Mouse (Mus musculus): ENCODE results near the gene Dhrs11. TPM values are rescaled to one million over a fixed set of nuclear protein-coding genes. Genes with fewer than 3 reads are reported as not detected.
A peak's percentile ranks its signal among the peaks of the same experiment; 100 is the strongest.

Dhrs11 gene
- polyA plus RNA-seq, 1 experiment = 26.4 TPM

GRCm38 (mm10) chr11:84869537-84870232 lies 40.9 kb upstream of the Dhrs11 start:
- DNase-seq = peak; percentile 95
- under 1% methylated on average over 57 of the region's 61 CpGs for WGBS

GRCm38 (mm10) chr11:84868786-84869259 lies 40.0 kb upstream of the Dhrs11 start:
- Histone ChIP-seq H3K36me3 (ENCODE audit: control insufficient read depth, insufficient read depth, low read length) (no peaks in the 10 kb centered on the region), H3K27me3 (ENCODE audit: control insufficient read depth, insufficient read depth, low read length) (no peaks in the 10 kb centered on the region), H3K27ac (ENCODE audit: control insufficient read depth, insufficient read depth, low read length) (no peak overlapping the region; the same call in 1 of the 2 replicates), H3K4me1 (replicated peaks; ENCODE audit: control insufficient read depth, insufficient read depth, low read length) (peaks cover 2% of the 10 kb centered on the region), H3K4me3 (ENCODE audit: control insufficient read depth, insufficient read depth, low read length) (no peak overlapping the region)
- peak; percentile 11 for DNase-seq
- TF ChIP-seq POLR2A (IDR thresholded peaks at IDR 0.05; ENCODE audit: control insufficient read depth, extremely low read depth, insufficient read depth, low read length, poor library complexity) (no peak), CTCF (IDR thresholded peaks at IDR 0.05; ENCODE audit: borderline replicate concordance, control insufficient read depth, extremely low read depth, insufficient read depth, low read length, poor library complexity) (no peak)
- WGBS = 1% methylated on average over 7 of the region's 7 CpGs

More at GRCm38 (mm10) chr11:84869537-84870232, 40.9 kb upstream of the Dhrs11 start:
- Histone ChIP-seq H3K27ac (ENCODE audit: control insufficient read depth, insufficient read depth, low read length) (peak overlapping the region; percentile 85), H3K4me3 (ENCODE audit: control insufficient read depth, insufficient read depth, low read length) (peak overlapping the region; percentile 88), H3K27me3 (ENCODE audit: control insufficient read depth, insufficient read depth, low read length) (no peaks in the 10 kb centered on the region), H3K36me3 (ENCODE audit: control insufficient read depth, insufficient read depth, low read length) (no peaks in the 10 kb centered on the region), H3K4me1 (replicated peaks; ENCODE audit: control insufficient read depth, insufficient read depth, low read length) (peaks cover 2% of the 10 kb centered on the region)
- TF ChIP-seq CTCF (IDR thresholded peaks at IDR 0.05; ENCODE audit: borderline replicate concordance, control insufficient read depth, extremely low read depth, insufficient read depth, low read length, poor library complexity) (0 out of 2 replicates have a peak, but pooled peaks have one; percentile 21), POLR2A (IDR thresholded peaks at IDR 0.05; ENCODE audit: control insufficient read depth, extremely low read depth, insufficient read depth, low read length, poor library complexity) (0 out of 2 replicates have a peak, but pooled peaks have one; percentile 76)

- no peak overlapping the region for H3K4me3 ChIP-seq (ENCODE audit: control insufficient read depth, insufficient read depth, low read length)
- H3K36me3 ChIP-seq (ENCODE audit: control insufficient read depth, insufficient read depth, low read length) = no peaks in the 10 kb centered on the region
- WGBS = 68% methylated on average over 2 of the region's 2 CpGs
- peaks cover 2% of the 10 kb centered on the region for H3K4me1 ChIP-seq (replicated peaks; ENCODE audit: control insufficient read depth, insufficient read depth, low read length)
- H3K27me3 ChIP-seq (ENCODE audit: control insufficient read depth, insufficient read depth, low read length) = no peaks in the 10 kb centered on the region
- H3K27ac ChIP-seq (ENCODE audit: control insufficient read depth, insufficient read depth, low read length) = no peak overlapping the region
- no peak for DNase-seq
- no peak for TF ChIP-seq CTCF (IDR thresholded peaks at IDR 0.05; ENCODE audit: borderline replicate concordance, control insufficient read depth, extremely low read depth, insufficient read depth, low read length, poor library complexity)
- no peak for TF ChIP-seq POLR2A (IDR thresholded peaks at IDR 0.05; ENCODE audit: control insufficient read depth, extremely low read depth, insufficient read depth, low read length, poor library complexity)
These were observed 38.8 kb upstream of the Dhrs11 start for GRCm38 (mm10) chr11:84867586-84867985.

GRCm38 (mm10) chr11:84865268-84865667 lies 36.5 kb upstream of the Dhrs11 start:
- H3K36me3 ChIP-seq (ENCODE audit: control insufficient read depth, insufficient read depth, low read length) = peaks cover 6% of the 10 kb centered on the region
- no peaks in the 10 kb centered on the region for H3K27me3 ChIP-seq (ENCODE audit: control insufficient read depth, insufficient read depth, low read length)
- H3K4me3 ChIP-seq (ENCODE audit: control insufficient read depth, insufficient read depth, low read length) = no peak overlapping the region
- DNase-seq = no peak
- WGBS = 73% methylated on average over 2 of the region's 2 CpGs
- no peak for TF ChIP-seq POLR2A (IDR thresholded peaks at IDR 0.05; ENCODE audit: control insufficient read depth, extremely low read depth, insufficient read depth, low read length, poor library complexity)
- no peak for TF ChIP-seq CTCF (IDR thresholded peaks at IDR 0.05; ENCODE audit: borderline replicate concordance, control insufficient read depth, extremely low read depth, insufficient read depth, low read length, poor library complexity)
- H3K4me1 ChIP-seq (replicated peaks; ENCODE audit: control insufficient read depth, insufficient read depth, low read length) = peaks cover 2% of the 10 kb centered on the region
- H3K27ac ChIP-seq (ENCODE audit: control insufficient read depth, insufficient read depth, low read length) = no peak overlapping the region

- H3K4me1 ChIP-seq (replicated peaks; ENCODE audit: control insufficient read depth, insufficient read depth, low read length) = no peaks in the 10 kb centered on the region
- no peak overlapping the region for H3K4me3 ChIP-seq (ENCODE audit: control insufficient read depth, insufficient read depth, low read length)
- no peak for TF ChIP-seq CTCF (IDR thresholded peaks at IDR 0.05; ENCODE audit: borderline replicate concordance, control insufficient read depth, extremely low read depth, insufficient read depth, low read length, poor library complexity)
- TF ChIP-seq POLR2A (IDR thresholded peaks at IDR 0.05; ENCODE audit: control insufficient read depth, extremely low read depth, insufficient read depth, low read length, poor library complexity) = no peak
- peaks cover 76% of the 10 kb centered on the region for H3K36me3 ChIP-seq (ENCODE audit: control insufficient read depth, insufficient read depth, low read length)
- H3K27me3 ChIP-seq (ENCODE audit: control insufficient read depth, insufficient read depth, low read length) = no peaks in the 10 kb centered on the region
- H3K27ac ChIP-seq (ENCODE audit: control insufficient read depth, insufficient read depth, low read length) = no peak overlapping the region
- 90% methylated on average over 6 of the region's 6 CpGs for WGBS
- DNase-seq = no peak
These were observed 26.5 kb upstream of the Dhrs11 start for GRCm38 (mm10) chr11:84855285-84855684.

GRCm38 (mm10) chr11:84847475-84848090 lies 18.8 kb upstream of the Dhrs11 start:
- TF ChIP-seq CTCF (IDR thresholded peaks at IDR 0.05; ENCODE audit: borderline replicate concordance, control insufficient read depth, extremely low read depth, insufficient read depth, low read length, poor library complexity) = no peak
- no peak for TF ChIP-seq POLR2A (IDR thresholded peaks at IDR 0.05; ENCODE audit: control insufficient read depth, extremely low read depth, insufficient read depth, low read length, poor library complexity)
- no peak overlapping the region for H3K4me3 ChIP-seq (ENCODE audit: control insufficient read depth, insufficient read depth, low read length)
- peaks cover 55% of the 10 kb centered on the region for H3K36me3 ChIP-seq (ENCODE audit: control insufficient read depth, insufficient read depth, low read length)
- DNase-seq = no peak
- H3K27me3 ChIP-seq (ENCODE audit: control insufficient read depth, insufficient read depth, low read length) = no peaks in the 10 kb centered on the region
- 94% methylated on average over 7 of the region's 7 CpGs for WGBS
- H3K4me1 ChIP-seq (replicated peaks; ENCODE audit: control insufficient read depth, insufficient read depth, low read length) = no peaks in the 10 kb centered on the region
- no peak overlapping the region for H3K27ac ChIP-seq (ENCODE audit: control insufficient read depth, insufficient read depth, low read length)
